Mouse (Mus musculus) erythroblast, embryonic 14.5 days (primary cell): ENCODE data around the gene Aldh3b3.

Source experiments
- GATA1 ChIP-seq: IDR thresholded peaks from 2 replicates; pipeline ENCODE4 v1.6.1; 2012; ENCODE audit warnings: low read length, inconsistent platforms, mixed read lengths
- TAL1 ChIP-seq: IDR thresholded peaks from 3 replicates; pipeline ENCODE4 v1.6.1; 2012; ENCODE audit warnings: low read length, inconsistent platforms, mixed read lengths

DNA sequence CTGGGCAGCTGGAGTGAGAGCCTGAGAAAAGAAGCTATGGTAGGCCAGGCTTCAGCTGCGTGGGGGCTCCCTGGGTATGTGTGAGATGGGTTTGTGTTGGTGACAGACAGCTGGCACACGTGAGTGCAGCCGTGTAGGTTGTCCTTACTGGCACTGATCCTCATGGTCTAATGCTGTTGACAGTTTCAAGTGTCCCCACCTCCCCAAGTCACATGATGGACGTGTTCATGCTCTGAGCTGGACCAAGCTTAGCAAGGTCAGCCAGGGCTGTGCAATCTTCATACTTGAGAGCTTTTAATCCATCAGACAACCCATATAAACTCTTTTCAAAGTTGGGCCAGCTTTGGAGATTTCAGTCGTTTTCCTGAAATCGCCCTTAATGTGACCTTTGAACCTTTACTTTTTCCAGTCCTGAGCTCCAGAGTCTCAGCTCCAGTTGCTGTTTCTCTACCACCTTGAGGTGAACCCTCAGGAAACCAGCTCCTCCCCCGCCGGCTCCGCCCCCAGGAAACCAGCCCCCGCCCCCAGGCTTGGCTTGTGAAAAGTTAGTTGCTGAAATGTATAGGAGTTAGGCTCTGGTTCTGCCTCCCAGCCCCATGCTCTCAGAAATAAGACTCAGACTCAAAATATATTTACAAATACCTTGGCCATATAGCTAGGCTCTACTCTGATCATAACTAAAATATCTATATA is 12.4 kb upstream of the Aldh3b3 start:
- TF ChIP-seq TAL1 (no peak), GATA1 (no peak)
